Mouse (Mus musculus): Measurements from ENCODE around the gene Gm8332. TPM values are rescaled to one million over a fixed set of nuclear protein-coding genes. Genes with fewer than 3 reads are reported as not detected.
"Not testable (repeated sequence)": the region's sequence is repeated elsewhere in the genome, so short reads cannot be mapped to it uniquely, and the experiment has no call there.

Gene Gm8332
- polyA plus RNA-seq (2017; shearing (Covaris generic)) = not detected

DNA sequence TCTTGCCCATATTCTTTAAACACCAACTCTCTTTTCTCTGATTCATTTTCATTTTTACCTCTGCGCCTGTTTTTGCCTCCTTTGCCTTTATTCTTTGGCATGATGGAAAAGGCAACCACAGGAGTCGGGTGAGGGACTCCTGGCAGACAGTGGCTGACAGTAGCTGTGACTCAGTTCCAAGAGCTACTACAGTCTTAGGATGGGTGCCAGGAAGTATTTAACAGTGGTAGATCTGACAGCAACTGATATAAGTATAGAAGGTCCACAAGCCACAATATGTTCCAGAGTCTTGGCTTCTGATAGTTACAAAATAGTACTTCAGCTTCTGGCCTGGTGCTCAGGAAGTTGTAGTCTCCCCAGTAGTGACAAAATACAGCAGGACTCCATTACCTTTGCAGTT is at the start of gene Gm8332:
Gene Gm8332, minus strand, starts transcription at position 101 of the 400 bp plus-strand sequence.
- not testable (repeated sequence) for ATAC-seq

DNA sequence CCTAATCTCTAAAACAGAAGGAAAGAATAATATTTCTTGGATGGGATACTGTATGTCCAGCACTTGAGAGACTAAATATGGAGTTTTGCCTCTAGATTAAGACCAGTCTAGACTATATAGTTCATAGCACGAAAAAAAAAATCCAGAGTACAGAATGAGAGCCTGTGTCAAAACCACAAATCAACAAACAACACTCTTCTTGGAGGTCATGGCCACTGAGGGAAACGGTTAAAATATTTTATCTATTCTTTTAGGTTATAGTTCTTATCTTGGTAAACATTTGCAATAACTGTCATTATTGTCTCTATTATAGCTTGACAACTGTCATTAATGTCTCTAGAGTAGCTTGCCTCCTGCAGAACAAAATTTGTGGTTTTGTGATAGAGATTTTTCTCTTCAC is 47.3 kb upstream of the Gm8332 start:
- ATAC-seq = not testable (repeated sequence)

DNA sequence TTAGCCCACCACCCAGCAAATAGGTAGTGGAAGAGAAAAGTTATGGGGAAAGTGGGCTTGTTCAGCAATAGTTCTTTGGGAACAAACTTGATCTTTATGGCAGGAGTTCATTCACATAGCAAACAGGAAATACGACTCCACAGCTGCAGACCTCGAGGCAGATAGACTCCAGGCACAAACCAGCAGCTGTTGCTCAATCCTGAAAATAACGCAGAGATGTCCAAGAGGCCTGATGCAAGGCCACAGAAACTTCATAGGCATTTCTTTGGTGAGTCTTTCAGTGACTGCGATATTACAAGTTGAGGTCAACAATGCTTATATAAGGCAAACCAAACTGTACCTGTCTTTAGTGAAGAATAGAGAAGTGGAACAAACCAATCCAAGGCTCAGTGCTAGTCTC is 43.2 kb upstream of the Gm8332 start:
- ATAC-seq = not testable (repeated sequence)

DNA sequence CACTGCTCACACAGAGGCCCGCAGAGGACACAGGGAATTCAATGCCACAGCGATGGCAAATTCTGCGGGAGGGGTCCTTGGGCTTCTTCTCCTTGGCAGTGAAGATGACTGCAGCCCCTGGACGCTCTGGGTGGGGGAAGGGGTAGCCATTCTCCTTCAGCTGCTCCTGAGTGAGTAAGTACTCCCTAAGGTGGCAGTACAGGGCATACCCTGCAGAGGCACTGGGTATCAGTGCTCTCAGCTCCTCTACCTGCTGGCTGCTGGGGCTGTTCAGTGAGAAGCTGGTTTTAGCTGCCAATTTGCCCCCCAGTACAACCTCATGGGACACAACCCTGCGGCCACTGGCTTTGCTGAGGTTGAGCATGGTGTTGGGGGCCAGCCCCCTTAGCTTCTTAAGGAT is 35.3 kb upstream of the Gm8332 start:
- not testable (repeated sequence) for ATAC-seq

DNA sequence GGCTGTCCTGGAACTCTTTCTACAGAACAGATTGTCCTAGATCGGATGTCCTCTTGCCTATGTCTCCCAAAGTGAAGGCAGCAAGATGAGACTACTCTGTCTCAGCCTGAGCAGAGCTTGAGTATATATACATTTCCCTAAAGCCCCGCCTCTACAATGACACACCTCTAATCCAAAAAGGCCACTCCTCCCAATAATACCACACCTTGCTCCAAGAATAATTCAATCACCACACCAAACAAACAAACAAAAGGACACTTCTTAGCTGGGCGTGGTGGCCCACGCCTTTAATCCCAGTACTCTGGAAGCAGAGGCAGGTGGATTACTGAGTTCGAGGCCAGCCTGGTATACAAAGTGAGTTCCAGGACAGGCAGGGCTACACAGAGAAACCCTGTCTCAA is 24.5 kb upstream of the Gm8332 start, which contains the start of gene Gm5662:
Gene Gm5662, minus strand, starts transcription at position 101 of the 400 bp plus-strand sequence.
- ATAC-seq = not testable (repeated sequence)

DNA sequence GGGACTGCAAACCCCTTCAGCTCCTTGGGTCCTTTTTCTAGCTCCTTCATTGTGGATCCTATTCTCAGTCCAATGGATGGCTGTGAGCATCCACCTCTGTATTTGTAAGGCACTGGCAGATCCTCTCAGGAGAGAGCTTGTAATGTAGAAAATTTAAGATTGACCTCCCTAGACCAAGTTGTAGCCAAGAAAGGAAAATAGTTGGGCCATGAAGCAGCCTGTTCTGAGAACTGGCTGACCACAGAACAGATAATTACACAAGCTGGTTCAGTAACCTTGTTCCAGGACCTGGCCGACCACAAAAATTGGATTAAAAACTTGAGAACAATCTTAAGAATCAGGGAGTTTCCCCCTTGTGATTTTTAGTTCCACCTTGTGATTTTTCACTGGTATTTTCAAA is 7.3 kb upstream of the Gm8332 start:
- ATAC-seq = no peak

DNA sequence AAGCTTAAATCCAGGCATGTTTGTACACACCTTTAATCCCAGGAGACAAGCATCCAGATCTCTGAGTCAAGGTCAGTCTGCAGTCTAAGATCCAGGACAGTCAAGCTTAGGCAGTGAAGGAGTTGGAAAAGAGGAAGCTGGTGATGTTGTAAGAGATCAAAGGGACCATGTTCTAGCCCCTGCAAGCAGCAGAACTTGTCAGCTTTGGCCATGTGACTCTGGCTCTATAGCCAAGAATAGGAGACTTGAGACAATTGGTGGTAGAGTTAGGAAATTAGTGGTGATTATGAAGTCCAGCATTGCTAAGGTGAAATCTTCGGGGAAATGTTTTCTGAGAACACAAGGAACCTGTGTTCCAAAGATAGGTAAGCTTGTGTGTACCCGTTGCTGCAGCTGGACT is 6.0 kb upstream of the Gm8332 start:
- not testable (repeated sequence) for ATAC-seq

DNA sequence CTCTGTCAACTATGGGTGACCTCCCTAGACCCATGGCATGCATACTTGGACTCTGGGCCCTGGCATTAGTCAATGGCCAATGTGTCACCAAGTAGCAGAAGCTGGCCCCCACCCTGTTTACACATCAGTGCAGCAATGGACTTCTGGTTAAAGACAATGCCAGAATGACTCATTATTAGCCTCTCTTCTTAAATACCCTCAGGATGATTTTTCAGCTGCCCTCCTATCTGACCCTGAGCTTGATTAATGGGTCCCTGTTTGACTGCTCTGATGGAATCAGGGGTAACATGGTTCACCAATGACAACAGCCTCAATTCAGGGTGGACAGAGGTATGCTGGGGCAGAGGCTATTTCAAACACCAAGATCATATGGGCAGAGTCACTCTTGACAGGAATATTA is 4.1 kb downstream of the Gm8332 start:
- ATAC-seq = not testable (repeated sequence)

DNA sequence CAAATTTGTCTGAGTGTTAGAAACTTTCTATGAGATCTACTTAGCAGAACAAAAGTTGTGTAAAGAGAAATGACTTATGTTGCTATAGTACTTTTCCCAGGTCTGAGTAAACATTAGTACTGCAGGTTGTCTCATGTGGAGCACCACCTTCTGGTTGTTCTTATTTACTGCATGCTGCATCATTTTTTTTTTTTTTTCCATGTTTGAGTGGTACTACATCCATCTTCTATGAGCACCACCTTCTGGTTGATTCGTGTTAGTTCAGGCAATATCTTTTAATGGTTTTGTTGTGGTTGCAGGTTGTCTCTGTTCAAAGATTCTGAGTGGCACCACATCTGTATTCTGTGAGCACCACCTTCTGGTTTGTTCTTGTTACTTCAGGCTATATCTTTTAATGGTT is 7.0 kb downstream of the Gm8332 start:
- not testable (repeated sequence) for ATAC-seq

DNA sequence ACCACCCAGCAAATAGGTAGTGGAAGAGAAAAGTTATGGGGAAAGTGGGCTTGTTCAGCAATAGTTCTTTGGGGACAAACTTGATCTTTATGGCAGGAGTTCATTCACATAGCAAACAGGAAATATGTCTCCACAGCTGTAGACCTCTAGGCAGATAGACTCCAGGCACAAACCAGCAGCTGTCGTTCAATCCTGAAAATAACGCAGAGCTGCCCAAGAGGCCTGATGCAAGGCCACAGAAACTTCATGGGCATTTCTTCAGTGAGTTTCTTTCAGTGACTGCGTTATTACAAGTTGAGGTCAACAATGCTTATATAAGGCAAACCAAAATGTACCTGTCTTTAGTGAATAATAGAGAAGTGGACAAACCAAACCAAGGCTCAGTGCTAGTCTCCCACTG is 30.5 kb downstream of the Gm8332 start:
- ATAC-seq = no peak

DNA sequence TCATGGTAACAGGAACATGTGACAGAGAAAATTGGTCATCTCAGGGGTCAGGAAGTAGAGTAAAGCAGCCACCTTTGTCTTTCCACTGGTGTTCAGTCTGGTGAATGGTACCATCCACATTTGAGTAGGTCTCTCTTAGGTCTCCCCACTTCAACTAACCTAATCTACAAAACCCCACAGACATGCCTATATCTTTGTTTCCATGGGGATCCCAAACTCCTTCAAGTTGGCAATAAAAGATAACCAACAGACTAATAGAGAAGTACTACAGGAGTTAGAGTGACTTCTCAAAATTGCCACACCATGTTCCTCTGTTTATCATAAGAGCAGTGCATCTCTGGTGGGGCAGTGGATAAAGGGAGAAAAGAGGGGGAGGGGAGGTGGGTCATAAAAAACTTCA is 31.8 kb downstream of the Gm8332 start:
- not testable (repeated sequence) for ATAC-seq

DNA sequence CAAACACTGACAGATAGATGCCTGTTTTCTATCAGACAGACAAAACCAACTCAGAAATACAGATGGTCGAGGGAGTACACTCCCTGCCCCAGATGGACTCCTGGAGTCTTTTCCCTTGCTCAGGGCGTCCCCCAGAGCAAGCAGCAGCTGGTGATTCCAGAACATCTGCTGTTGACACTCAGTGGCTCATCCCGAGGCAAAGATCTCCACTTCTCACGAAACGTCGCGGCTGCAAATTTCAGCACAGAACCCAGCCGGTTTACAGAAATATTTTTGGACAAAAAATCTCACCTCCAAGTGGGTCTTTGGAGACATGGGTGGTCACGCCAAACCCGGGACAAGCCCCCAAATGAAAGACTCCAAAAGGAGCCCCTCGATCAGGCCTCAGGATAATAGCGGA is 35.3 kb downstream of the Gm8332 start:
- no peak for ATAC-seq

DNA sequence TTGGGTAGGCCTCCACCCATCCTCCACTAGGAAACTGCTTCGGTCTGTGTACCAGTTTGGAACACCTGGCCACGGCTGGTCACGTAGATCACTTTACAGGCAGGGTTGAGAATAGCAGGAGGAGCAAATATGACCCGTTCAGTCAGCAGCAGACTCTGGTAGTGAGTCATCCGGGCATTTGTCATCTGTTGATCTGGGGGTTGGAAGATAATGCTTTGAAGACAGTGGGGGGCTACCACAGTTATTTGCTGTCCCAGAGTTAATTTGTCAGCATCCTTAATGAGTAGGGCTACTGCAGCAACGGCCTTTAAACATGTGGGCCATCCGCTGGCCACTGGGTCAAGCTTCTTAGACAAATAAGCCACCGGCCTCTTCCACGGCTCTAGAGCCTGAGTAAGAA is 38.4 kb downstream of the Gm8332 start:
- not testable (repeated sequence) for ATAC-seq

DNA sequence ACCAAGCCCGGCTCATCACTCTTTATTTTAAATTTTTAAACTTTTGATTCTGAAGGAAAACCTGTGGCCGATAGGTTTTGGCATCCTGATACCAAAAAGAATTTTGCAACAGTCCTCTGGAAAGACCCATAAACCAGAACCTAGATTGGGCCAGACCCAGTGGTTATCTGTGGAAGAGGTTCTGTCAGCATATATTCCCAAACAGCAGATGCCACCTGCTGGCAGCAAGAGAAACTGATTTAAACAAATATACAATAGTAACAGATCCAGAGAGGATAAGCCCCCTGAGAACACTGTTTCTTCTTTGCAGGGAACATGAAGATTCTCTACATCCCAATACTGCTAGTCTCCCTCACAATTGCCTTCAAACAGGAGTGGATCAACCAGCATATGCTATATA is 47.0 kb downstream of the Gm8332 start:
- ATAC-seq = no peak

Other genes starting within 250 kb of the Gm8332 start
- not detected for gene Gm2075, start 238.3 kb downstream of the Gm8332 start, polyA plus RNA-seq (2017; shearing (Covaris generic))
- gene Gm6803, start 231.3 kb downstream of the Gm8332 start, polyA plus RNA-seq (2017; shearing (Covaris generic)) = not detected
- gene Gm2056, start 223.1 kb downstream of the Gm8332 start, polyA plus RNA-seq (2017; shearing (Covaris generic)) = not detected
- not detected for gene Gm16368, start 166.4 kb downstream of the Gm8332 start, polyA plus RNA-seq (2017; shearing (Covaris generic))
- not detected for gene Gm10436, start 68.0 kb downstream of the Gm8332 start, polyA plus RNA-seq (2017; shearing (Covaris generic))
- gene Gm5662, start 24.4 kb upstream of the Gm8332 start, polyA plus RNA-seq (2017; shearing (Covaris generic)) = not detected
- gene Gm5039, start 73.9 kb upstream of the Gm8332 start, polyA plus RNA-seq (2017; shearing (Covaris generic)) = not detected
- gene Adck1, start 110.5 kb upstream of the Gm8332 start, polyA plus RNA-seq (2017; shearing (Covaris generic)) = 10 to 100 TPM in 1 of 2 experiments, 1 to 10 TPM in 1; 8.3 to 10.1 TPM

Data from activated CD4-positive, CD25-positive, alpha-beta regulatory T cell, adult 4 months (primary cell).